Mouse (Mus musculus) hindbrain, postnatal 0 days (tissue): ENCODE data around the gene Plekho2. TPM values are rescaled to one million over a fixed set of nuclear protein-coding genes. Genes with fewer than 3 reads are reported as not detected.

ENCODE experiments used
- ATAC-seq: fragments of 200-750 bp; cut with Nextera tagmentation; 2 replicates; pipeline ENCODE4 v1.8.0; 2017; ENCODE audit warnings: mild to moderate bottlenecking, moderate TSS enrichment, moderate library complexity
- DNase-seq: peaks from one replicate; pipeline ENCODE4 v3.0.0-alpha.2; 2015; ENCODE audit warnings: low spot score
- H3K27ac ChIP-seq: fragments of 300-500 bp; sonication (generic); 2 replicates; pipeline ENCODE4 v1.5.1; 2014; ENCODE audit warnings: mild to moderate bottlenecking
- H3K27me3 ChIP-seq: fragments of 300-500 bp; sonication (generic); 2 replicates; pipeline ENCODE4 v1.6.1; 2014; ENCODE audit warnings: low read length, mixed read lengths; ENCODE audit not compliant: insufficient read depth
- H3K36me3 ChIP-seq: fragments of 300-500 bp; sonication (generic); 2 replicates; pipeline ENCODE4 v1.6.1; 2014; ENCODE audit warnings: low read length, mixed read lengths; ENCODE audit not compliant: insufficient read depth
- H3K4me1 ChIP-seq: fragments of 300-500 bp; sonication (generic); 2 replicates; pipeline ENCODE4 v1.6.1; 2014; ENCODE audit warnings: antibody characterized with exemption, low read length, mixed read lengths; ENCODE audit not compliant: insufficient read depth
- H3K4me2 ChIP-seq: fragments of 300-500 bp; sonication (generic); 2 replicates; pipeline ENCODE4 v1.6.1; 2014; ENCODE audit warnings: low read depth, mild to moderate bottlenecking, low read length, moderate library complexity, mixed read lengths
- H3K4me3 ChIP-seq: fragments of 300-500 bp; sonication (generic); 2 replicates; pipeline ENCODE4 v1.5.1; 2014; ENCODE audit warnings: low read length
- H3K9ac ChIP-seq: fragments of 300-500 bp; sonication (generic); replicated peaks from 2 replicates; pipeline ENCODE4 v1.6.1; 2014; ENCODE audit warnings: mild to moderate bottlenecking, low read length, moderate library complexity, mixed read lengths
- H3K9me3 ChIP-seq: fragments of 300-500 bp; sonication (generic); 2 replicates; pipeline ENCODE4 v1.6.1; 2016; ENCODE audit warnings: low read length, mixed read lengths
- CTCF ChIP-seq: IDR thresholded peaks from 2 replicates; pipeline ENCODE4 v1.5.1; 2016; ENCODE audit warnings: antibody characterized with exemption, control low read depth, low read depth
- WGBS: fragments of 180-500 bp; shearing (Covaris S2); extraction: QIAGEN DNeasy Blood & Tissue Kit; methylation state at CpG from one replicate; pipeline ENCODE4 v1.1.7; 2014; 5-methylcytosine and 5-hydroxymethylcytosine counted together
- polyA plus RNA-seq: library from polyadenylated mRNA; unstranded; fragments of >200 nt; fragmentation: Nextera tagmentation; extraction: Ambion mirVana; gene quantifications from 2 replicates; pipeline ENCODE4 v1.2.1, GENCODE M21; 2015
- total RNA-seq: library from RNA; depleted of rRNA; stranded (reverse); fragments of >200 nt; gene quantifications from 2 replicates; pipeline ENCODE4 v1.2.3, GENCODE M21; 2014

The Plekho2 gene
- total and polyA plus RNA-seq, 2 experiments from 2014 or later, result 7.0 to 17.9 TPM

DNA sequence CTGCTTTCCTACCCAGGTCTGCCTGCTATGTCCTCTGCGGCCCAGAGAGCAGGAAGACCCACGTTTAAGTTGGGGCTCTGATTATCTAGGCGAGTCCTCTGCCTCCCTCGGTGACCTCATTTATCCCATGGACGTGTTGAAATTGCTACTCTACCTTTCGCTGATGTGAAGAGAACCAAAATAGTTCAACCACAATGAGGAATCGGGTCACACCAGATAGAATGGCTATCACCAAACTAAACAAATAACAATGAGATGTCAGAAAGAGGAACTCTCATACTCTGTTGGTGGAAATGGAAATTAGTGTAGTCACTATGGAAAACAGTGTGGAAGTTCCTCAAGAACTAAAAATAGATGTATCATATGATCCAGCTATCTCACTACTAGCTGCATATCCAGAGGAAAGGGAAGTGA lies 37.7 kb downstream of the Plekho2 start:
- H3K4me1 ChIP-seq, result peaks cover 10% of the 10 kb centered on the region; the same call in 1 of the 2 replicates
- WGBS, result 86% methylated on average over 7 of the region's 7 CpGs
- no peak overlapping the region for H3K4me2 ChIP-seq
- H3K9ac ChIP-seq, result no peak overlapping the region
- H3K9me3 ChIP-seq, result no peaks in the 10 kb centered on the region
- no peaks in the 10 kb centered on the region for H3K27me3 ChIP-seq
- DNase-seq, result no peak
- no peaks in the 10 kb centered on the region for H3K36me3 ChIP-seq
- no peak for ATAC-seq
- no peak overlapping the region for H3K27ac ChIP-seq
- TF ChIP-seq CTCF, result no peak
- no peak overlapping the region for H3K4me3 ChIP-seq

DNA sequence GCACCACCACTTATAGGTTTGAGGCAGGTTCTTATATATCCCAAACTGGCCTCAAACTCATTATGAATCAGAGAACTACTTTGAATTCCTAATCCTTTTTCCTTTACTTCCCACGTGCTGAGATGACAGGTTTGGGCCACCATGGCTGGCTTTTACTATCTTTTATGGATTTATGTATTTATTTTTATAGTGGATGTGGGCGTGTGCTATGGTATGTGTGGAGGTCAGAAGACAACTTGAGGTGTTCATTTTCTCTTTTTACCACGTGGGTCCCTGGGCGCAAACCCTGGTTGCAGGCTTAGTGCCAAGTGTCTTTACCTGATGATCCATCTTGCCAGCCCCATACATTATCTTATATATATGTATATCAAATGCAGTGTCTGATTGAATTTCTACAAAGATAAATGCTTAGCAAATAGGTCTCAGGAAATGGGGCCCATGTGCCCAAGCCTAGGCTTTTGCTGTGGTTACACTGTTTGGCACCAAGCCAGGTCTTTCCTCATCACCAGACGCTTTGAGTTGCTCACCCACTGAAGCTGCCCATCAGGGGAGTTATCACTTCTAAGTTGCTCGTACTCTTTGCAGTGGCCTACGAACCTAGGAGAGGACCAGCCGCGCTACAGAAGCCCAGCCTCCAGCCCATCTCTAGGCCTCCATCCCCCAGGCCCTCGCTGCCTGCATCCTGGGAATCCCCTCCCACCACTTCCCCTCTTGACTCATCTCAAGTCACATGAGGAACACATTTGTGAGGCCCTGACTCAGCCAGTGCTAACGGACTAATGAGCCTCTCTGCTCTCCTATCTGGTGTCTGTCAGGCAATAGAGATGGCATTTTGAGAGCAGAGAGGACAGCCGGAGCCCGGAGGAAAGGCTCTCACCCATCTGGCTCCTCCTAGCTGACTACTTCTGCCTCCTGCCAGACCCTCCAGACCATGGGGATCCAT lies 38.4 kb downstream of the Plekho2 start:
- 64% methylated on average over 13 of the region's 13 CpGs for WGBS
- H3K27me3 ChIP-seq, result no peaks in the 10 kb centered on the region
- H3K9ac ChIP-seq, result no peak overlapping the region
- H3K36me3 ChIP-seq, result no peaks in the 10 kb centered on the region
- H3K27ac ChIP-seq, result no peak overlapping the region
- H3K4me3 ChIP-seq, result no peak overlapping the region
- H3K9me3 ChIP-seq, result no peaks in the 10 kb centered on the region
- DNase-seq, result peak; percentile 50
- peaks cover 10% of the 10 kb centered on the region; the same call in 1 of the 2 replicates for H3K4me1 ChIP-seq
- no peak overlapping the region for H3K4me2 ChIP-seq
- no peak for TF ChIP-seq CTCF
- ATAC-seq, result no peak

DNA sequence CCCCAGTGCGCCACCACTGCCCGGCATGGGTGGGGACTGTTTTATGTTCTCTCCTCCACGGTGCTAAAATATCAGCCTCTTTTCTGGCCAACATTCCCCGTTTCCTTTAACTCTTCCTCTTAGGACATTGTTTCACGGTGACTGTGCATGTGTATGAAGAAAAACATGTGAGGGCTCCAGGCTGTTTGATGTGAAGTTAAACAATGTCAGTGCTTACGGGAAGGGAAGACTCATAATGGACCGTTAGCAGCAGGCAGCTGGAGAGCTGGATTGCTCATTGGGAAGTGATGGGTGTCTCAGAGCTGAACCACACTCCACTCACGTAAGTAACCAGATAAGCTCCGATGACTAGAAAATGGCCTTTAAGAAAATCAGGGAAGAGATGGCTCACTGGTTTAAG lies 40.1 kb downstream of the Plekho2 start:
- H3K4me3 ChIP-seq, result no peak overlapping the region
- no peak overlapping the region for H3K4me2 ChIP-seq
- no peak overlapping the region for H3K27ac ChIP-seq
- no peaks in the 10 kb centered on the region for H3K4me1 ChIP-seq
- DNase-seq, result no peak
- no peaks in the 10 kb centered on the region for H3K27me3 ChIP-seq
- no peak for ATAC-seq
- TF ChIP-seq CTCF, result no peak
- H3K9me3 ChIP-seq, result no peaks in the 10 kb centered on the region
- no peak overlapping the region for H3K9ac ChIP-seq
- 84% methylated on average over 9 of the region's 9 CpGs for WGBS
- H3K36me3 ChIP-seq, result no peaks in the 10 kb centered on the region

DNA sequence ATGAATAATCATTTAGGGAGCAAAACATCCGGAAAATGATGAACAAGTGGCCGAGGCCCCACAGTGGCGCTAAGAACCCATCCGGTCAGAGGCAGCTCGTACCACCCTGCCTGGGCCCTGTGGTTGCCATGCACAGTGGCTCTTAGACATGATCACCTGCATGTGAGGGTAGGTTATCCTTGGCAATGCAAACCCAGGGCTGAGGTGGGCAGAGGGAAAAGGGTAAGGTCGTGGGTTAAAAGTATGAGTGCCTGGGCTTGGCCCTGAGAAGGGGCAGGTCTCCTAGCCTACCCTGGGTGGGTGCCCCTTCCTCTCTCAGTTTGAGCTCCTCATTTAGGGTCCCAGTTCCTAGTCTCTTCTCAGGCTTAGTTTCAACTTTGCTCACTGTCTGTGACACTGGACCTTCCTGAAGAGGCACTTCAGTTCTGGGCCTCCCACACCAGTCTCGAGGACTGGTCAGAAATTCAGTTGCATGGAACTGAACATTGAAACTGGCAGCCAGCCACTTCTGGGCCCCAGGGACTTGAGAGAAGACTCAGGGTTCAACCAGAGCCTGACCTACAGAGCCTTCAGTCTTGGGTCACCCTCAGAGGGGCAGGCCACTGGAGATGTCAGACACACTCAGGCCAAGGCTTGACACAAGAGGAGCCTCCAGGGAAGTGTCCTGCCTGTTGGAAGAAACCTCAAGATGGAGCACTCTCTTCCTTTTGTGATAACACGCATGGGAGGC lies 41.8 kb downstream of the Plekho2 start:
- no peak for TF ChIP-seq CTCF
- no peak for DNase-seq
- 85% methylated on average over 8 of the region's 8 CpGs for WGBS

DNA sequence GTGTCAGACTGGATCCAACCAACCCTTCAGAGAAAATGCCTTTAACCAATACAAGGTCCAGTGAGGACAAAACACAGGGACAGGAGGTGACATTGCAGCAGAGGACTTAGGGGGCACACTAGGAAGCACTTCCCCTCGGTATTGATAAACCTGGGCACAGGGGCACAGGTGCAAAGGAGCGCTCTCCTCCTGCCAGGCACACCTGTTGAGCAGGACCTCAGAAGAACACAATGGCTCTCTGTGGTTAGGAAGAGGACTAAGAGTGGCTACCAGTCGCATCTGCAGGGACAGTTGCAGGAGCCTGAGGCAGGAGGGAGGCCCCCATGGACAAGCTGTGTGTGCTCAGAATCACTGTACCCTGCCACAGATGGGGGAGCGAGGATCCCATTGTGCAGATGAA lies 43.3 kb downstream of the Plekho2 start:
- ATAC-seq (no peak), DNase-seq (no peak)
- H3K27me3 ChIP-seq, result no peaks in the 10 kb centered on the region
- no peaks in the 10 kb centered on the region for H3K9me3 ChIP-seq
- no peak overlapping the region for H3K4me2 ChIP-seq
- no peak overlapping the region for H3K9ac ChIP-seq
- no peaks in the 10 kb centered on the region for H3K4me1 ChIP-seq
- no peaks in the 10 kb centered on the region for H3K36me3 ChIP-seq
- 83% methylated on average over 4 of the region's 4 CpGs for WGBS
- no peak overlapping the region for H3K27ac ChIP-seq
- H3K4me3 ChIP-seq, result no peak overlapping the region
- no peak for TF ChIP-seq CTCF

More for the DNA sequence above, 41.8 kb downstream of the Plekho2 start:
- Histone ChIP-seq H3K4me1 (no peaks in the 10 kb centered on the region), H3K4me3 (no peak overlapping the region), H3K27ac (no peak overlapping the region), H3K9me3 (no peaks in the 10 kb centered on the region), H3K4me2 (no peak overlapping the region), H3K36me3 (no peaks in the 10 kb centered on the region), H3K27me3 (no peaks in the 10 kb centered on the region), H3K9ac (no peak overlapping the region)
- ATAC-seq, result no peak

DNA sequence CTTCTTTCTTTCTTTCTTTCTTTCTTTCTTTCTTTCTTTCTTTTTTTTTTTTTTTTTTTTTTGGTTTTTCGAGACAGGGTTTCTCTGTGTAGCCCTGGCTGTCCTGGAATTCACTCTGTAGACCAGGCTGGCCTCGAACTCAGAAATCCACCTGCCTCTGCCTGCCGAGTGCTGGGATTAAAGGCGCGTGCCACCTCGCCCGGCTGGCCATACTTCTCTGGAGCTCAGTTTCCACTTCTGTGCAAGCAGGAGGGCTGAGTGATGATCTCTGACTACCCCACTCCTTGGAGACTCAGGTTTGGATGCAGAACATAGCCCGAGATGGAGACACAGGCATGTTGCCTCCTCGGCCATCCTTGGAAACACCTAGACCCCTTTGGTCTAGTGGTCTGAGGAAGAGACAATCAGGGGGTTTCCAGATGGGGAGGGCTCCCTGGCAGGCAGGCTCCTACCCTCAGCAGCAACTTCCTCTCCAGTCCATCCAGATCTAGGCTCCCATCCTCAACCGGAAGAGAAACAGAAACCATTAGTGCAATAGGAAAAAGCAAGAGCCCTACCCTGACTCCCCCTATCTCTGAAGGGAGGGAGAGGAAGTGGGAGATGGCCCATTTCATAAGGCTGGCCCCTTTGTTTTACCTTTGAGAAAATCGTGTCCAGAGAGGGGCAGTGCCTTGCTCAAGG lies 43.9 kb downstream of the Plekho2 start:
- Histone ChIP-seq H3K9ac (no peak overlapping the region), H3K27me3 (no peaks in the 10 kb centered on the region), H3K27ac (no peak overlapping the region), H3K4me2 (no peak overlapping the region), H3K36me3 (no peaks in the 10 kb centered on the region), H3K9me3 (no peaks in the 10 kb centered on the region), H3K4me3 (no peak overlapping the region), H3K4me1 (no peaks in the 10 kb centered on the region)
- no peak for TF ChIP-seq CTCF
- ATAC-seq (no peak), DNase-seq (no peak)
- WGBS, result 91% methylated on average over 10 of the region's 11 CpGs
